Mouse (Mus musculus) limb, embryonic 14.5 days (tissue): ENCODE data around the gene Il4i1. TPM values are rescaled to one million over a fixed set of nuclear protein-coding genes. Genes with fewer than 3 reads are reported as not detected.

Experiments
- ATAC-seq: fragments of 200-750 bp; cut with Nextera tagmentation; 2 replicates; pipeline ENCODE4 v1.8.0; 2017; ENCODE audit warnings: low read depth, moderate number of reproducible peaks, moderate TSS enrichment; ENCODE audit not compliant: low FRiP score
- DNase-seq: peaks from one replicate; pipeline ENCODE4 v3.0.0-alpha.2; 2015; ENCODE audit warnings: low spot score
- H3K27ac ChIP-seq: fragments of 300-500 bp; sonication (generic); replicated peaks from 2 replicates; pipeline ENCODE4 v1.5.1; 2014; ENCODE audit warnings: low read depth, mild to moderate bottlenecking, low read length, moderate library complexity, mixed read lengths
- H3K27me3 ChIP-seq: fragments of 300-500 bp; sonication (generic); 2 replicates; pipeline ENCODE4 v1.6.1; 2014; ENCODE audit warnings: low read length, mixed read lengths; ENCODE audit not compliant: control insufficient read depth, insufficient read depth
- H3K36me3 ChIP-seq: fragments of 300-500 bp; sonication (generic); 2 replicates; pipeline ENCODE4 v1.6.1; 2014; ENCODE audit warnings: mild to moderate bottlenecking, low read length, moderate library complexity, mixed read lengths; ENCODE audit not compliant: control insufficient read depth, insufficient read depth
- H3K4me1 ChIP-seq: fragments of 300-500 bp; sonication (generic); 2 replicates; pipeline ENCODE4 v1.6.1; 2014; ENCODE audit warnings: antibody characterized with exemption, low read length, mixed read lengths; ENCODE audit not compliant: control insufficient read depth, insufficient read depth
- H3K4me2 ChIP-seq: fragments of 300-500 bp; sonication (generic); replicated peaks from 2 replicates; pipeline ENCODE4 v1.6.1; 2014; ENCODE audit warnings: low read depth, mild to moderate bottlenecking, low read length, moderate library complexity; ENCODE audit not compliant: severe bottlenecking
- H3K4me3 ChIP-seq: fragments of 300-500 bp; sonication (generic); replicated peaks from 2 replicates; pipeline ENCODE4 v1.5.1; 2014; ENCODE audit warnings: low read length
- H3K9ac ChIP-seq: fragments of 300-500 bp; sonication (generic); 2 replicates; pipeline ENCODE4 v1.6.1; 2014; ENCODE audit warnings: mild to moderate bottlenecking, low read depth, low read length, moderate library complexity; ENCODE audit not compliant: severe bottlenecking
- H3K9me3 ChIP-seq: fragments of 300-500 bp; sonication (generic); 2 replicates; pipeline ENCODE4 v1.6.1; 2016; ENCODE audit warnings: low read length; ENCODE audit not compliant: control insufficient read depth
- POLR2A ChIP-seq: fragments of 200-500 bp; IDR thresholded peaks from 2 replicates; pipeline ENCODE4 v1.8.0; 2012; ENCODE audit warnings: inconsistent platforms, mild to moderate bottlenecking, moderate library complexity, borderline replicate concordance; ENCODE audit not compliant: insufficient read depth, insufficient read length; ENCODE audit errors: extremely low read depth
- WGBS: fragments of 180-500 bp; shearing (Covaris S2); extraction: QIAGEN DNeasy Blood & Tissue Kit; methylation state at CpG from one replicate; pipeline ENCODE4 v1.1.7; 2014; 5-methylcytosine and 5-hydroxymethylcytosine counted together
- polyA plus RNA-seq, 2 experiments: library from polyadenylated mRNA; depleted of rRNA in 1 of 2; stranded (reverse) in 1 of 2; unstranded in 1 of 2; fragments of >200 nt; fragmentation: Nextera tagmentation in 1 of 2; extraction: Ambion mirVana in 1 of 2; gene quantifications; 2 replicates each; pipeline versions ENCODE4 v1.2.1 to v1.2.3; 2012 to 2014

The Il4i1 gene
- polyA plus RNA-seq, 2 experiments: 1.0 to 1.6 TPM

DNA sequence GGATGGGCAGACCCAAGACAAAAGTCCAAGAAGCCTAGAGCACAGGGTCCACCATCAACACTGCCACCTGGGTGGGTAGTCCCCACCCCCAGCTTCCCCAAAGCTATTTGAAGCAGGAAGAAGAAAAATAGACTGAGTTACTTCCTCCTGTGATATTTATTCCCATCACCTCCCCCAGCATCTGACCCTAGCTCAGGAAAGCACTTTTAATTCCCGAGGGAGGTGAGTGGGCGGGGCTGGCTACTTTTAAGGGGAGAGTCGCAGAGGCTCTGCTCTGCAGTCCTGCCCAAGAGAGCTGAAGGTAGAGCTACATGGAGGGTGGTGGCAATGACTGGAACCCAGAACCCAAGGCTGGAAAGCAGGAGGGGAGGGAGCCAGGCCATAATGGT lies 19.8 kb downstream of the Il4i1 start:
- H3K27me3 ChIP-seq: peaks cover 23% of the 10 kb centered on the region; the same call in 1 of the 2 replicates
- 41% methylated on average over 3 of the region's 3 CpGs for WGBS
- no peak overlapping the region for H3K4me3 ChIP-seq
- no peak overlapping the region for H3K9ac ChIP-seq
- no peaks in the 10 kb centered on the region for H3K9me3 ChIP-seq
- no peak overlapping the region for H3K27ac ChIP-seq
- H3K36me3 ChIP-seq: peaks cover 25% of the 10 kb centered on the region
- H3K4me1 ChIP-seq: peaks cover 7% of the 10 kb centered on the region; the same call in 1 of the 2 replicates
- DNase-seq (no peak), ATAC-seq (no peak)
- no peak overlapping the region for H3K4me2 ChIP-seq
- TF ChIP-seq POLR2A: no peak

DNA sequence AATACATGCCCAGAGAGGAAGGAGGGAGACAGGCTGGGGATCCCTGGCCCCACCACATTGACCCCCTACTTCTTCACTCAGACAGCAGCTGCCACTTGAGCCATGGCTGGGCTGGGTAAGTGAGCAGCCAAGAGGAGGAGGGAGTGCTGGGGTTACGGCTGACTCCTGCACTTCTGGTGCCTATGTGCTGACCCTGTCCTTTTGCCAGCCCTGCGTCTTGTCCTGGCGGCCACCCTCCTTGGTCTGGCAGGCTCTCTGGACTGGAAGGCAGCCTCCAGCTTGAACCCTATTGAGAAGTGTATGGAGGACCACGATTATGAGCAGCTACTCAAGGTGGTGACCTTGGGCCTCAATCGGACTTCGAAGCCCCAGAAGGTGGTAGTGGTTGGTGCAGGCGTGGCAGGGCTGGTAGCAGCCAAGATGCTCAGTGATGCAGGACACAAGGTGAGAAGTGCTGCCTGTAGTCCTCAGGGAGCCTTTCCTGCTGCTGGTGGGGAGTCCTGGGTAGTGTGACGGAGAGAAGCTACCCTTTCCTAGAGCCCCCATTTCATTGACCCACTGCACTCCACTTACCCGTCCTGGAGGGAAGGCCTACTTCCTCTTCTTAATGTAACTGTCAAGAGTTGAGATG lies 20.4 kb downstream of the Il4i1 start:
- no peak overlapping the region for H3K27ac ChIP-seq
- peaks cover 24% of the 10 kb centered on the region for H3K36me3 ChIP-seq
- ATAC-seq (no peak), DNase-seq (no peak)
- no peak for TF ChIP-seq POLR2A
- 89% methylated on average over 8 of the region's 9 CpGs for WGBS
- H3K4me3 ChIP-seq: no peak overlapping the region
- H3K9ac ChIP-seq: no peak overlapping the region
- H3K9me3 ChIP-seq: no peaks in the 10 kb centered on the region
- H3K4me1 ChIP-seq: peaks cover 7% of the 10 kb centered on the region; the same call in 1 of the 2 replicates
- H3K27me3 ChIP-seq: peaks cover 26% of the 10 kb centered on the region; the same call in 1 of the 2 replicates
- no peak overlapping the region for H3K4me2 ChIP-seq

DNA sequence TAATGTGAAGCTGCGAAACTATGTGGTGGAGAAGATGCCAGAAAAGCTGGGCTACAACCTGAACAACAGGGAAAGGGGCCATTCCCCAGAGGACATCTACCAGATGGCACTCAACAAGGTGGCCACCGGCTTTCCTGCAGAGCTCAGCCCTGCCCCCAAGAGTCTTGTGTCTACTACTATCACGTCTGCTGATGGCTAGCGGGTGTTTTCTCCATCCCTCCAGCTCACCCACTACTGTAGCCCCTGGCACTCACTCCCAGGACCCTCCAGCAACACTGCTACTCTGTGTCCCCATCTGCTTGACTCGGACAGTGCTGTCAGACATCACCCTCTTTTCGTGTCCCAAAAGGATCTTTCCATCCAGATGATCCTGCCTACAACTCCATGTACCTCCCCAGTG lies 21.9 kb downstream of the Il4i1 start:
- H3K9ac ChIP-seq: no peak overlapping the region
- H3K27me3 ChIP-seq: peaks cover 27% of the 10 kb centered on the region; the same call in 1 of the 2 replicates
- DNase-seq (no peak), ATAC-seq (no peak)
- 87% methylated on average over 6 of the region's 6 CpGs for WGBS
- H3K9me3 ChIP-seq: no peaks in the 10 kb centered on the region
- no peak overlapping the region for H3K4me2 ChIP-seq
- H3K4me3 ChIP-seq: no peak overlapping the region
- peaks cover 7% of the 10 kb centered on the region; the same call in 1 of the 2 replicates for H3K4me1 ChIP-seq
- H3K36me3 ChIP-seq: peaks cover 33% of the 10 kb centered on the region
- no peak for TF ChIP-seq POLR2A
- H3K27ac ChIP-seq: no peak overlapping the region

DNA sequence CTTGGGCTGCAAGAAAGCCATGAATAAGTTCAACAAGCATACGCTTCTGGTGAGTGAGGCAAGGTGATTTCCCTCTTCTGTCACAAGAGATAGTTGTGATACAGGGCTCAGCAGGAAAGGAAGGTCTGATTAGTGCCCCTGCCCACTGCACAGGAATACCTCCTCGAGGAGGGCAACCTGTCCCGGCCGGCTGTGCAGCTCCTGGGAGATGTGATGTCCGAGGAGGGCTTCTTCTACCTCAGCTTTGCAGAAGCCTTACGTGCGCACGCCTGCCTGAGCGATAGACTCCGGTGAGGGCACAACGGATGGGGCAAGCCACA lies 22.9 kb downstream of the Il4i1 start:
- Histone ChIP-seq H3K4me3 (peak overlapping the region; percentile 31), H3K27ac (no peak overlapping the region), H3K4me1 (peaks cover 7% of the 10 kb centered on the region; the same call in 1 of the 2 replicates), H3K9ac (peak overlapping the region; percentile 13), H3K4me2 (peak overlapping the region; percentile 47), H3K27me3 (peaks cover 27% of the 10 kb centered on the region; the same call in 1 of the 2 replicates), H3K36me3 (peaks cover 43% of the 10 kb centered on the region), H3K9me3 (no peaks in the 10 kb centered on the region)
- DNase-seq (no peak), ATAC-seq (no peak)
- no peak for TF ChIP-seq POLR2A
- whole genome bisulfite sequencing: 32% methylated on average over 11 of the region's 11 CpGs

DNA sequence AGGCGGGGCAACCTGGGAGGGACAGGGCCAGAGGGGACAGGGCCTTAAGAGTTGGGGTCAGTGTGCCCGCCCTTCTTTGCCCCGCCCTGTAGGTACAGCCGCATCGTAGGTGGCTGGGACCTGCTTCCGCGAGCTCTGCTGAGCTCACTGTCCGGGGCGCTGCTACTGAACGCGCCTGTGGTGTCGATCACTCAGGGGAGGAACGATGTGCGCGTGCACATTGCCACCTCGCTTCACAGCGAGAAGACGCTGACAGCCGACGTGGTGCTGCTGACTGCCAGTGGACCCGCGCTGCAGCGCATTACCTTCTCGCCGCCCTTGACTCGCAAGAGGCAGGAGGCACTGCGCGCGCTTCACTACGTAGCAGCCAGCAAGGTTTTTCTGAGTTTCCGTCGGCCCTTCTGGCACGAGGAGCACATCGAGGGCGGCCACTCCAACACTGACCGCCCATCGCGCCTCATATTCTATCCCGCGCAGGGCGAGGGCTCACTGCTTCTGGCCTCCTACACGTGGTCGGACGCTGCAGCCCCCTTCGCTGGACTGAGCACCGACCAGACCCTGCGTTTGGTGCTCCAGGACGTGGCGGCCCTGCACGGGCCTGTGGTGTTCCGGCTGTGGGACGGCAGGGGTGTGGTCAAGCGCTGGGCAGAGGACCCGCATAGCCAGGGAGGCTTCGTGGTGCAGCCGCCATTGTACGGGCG lies 23.5 kb downstream of the Il4i1 start:
- 2% methylated on average over 45 of the region's 58 CpGs for WGBS
- peak overlapping the region; percentile 31 for H3K4me3 ChIP-seq
- no peak for TF ChIP-seq POLR2A

More for the DNA sequence above, 23.5 kb downstream of the Il4i1 start:
- Histone ChIP-seq H3K36me3 (peaks cover 48% of the 10 kb centered on the region), H3K9ac (peak overlapping the region; percentile 13), H3K4me1 (peaks cover 7% of the 10 kb centered on the region; the same call in 1 of the 2 replicates), H3K9me3 (no peaks in the 10 kb centered on the region), H3K27ac (no peak overlapping the region), H3K4me2 (peak overlapping the region; percentile 47), H3K27me3 (peaks cover 27% of the 10 kb centered on the region; the same call in 1 of the 2 replicates)
- peak; percentile 31 for DNase-seq
- peak; percentile 37 for ATAC-seq
